Mouse (Mus musculus) bone marrow, adult 2 months (tissue): ENCODE data around the gene Gpr152. TPM values are rescaled to one million over a fixed set of nuclear protein-coding genes. Genes with fewer than 3 reads are reported as not detected.
"Not testable (repeated sequence)": the region's sequence is repeated elsewhere in the genome, so short reads cannot be mapped to it uniquely, and the experiment has no call there.

ENCODE experiments used
- H3K27ac ChIP-seq: fragments of 200-500 bp; 2 replicates; pipeline ENCODE4 v1.5.1; 2012; ENCODE audit warnings: low read depth, mild to moderate bottlenecking, control low read depth, inconsistent platforms, low read length; ENCODE audit not compliant: control insufficient read depth, poor library complexity, insufficient read depth
- H3K4me1 ChIP-seq: fragments of 200-500 bp; 2 replicates; pipeline ENCODE4 v1.6.1; 2011; ENCODE audit warnings: low read length; ENCODE audit not compliant: control insufficient read depth, insufficient read depth
- H3K4me3 ChIP-seq: fragments of 200-500 bp; replicated peaks from 2 replicates; pipeline ENCODE3; 2011; ENCODE audit warnings: mild to moderate bottlenecking, low read depth, low read length, control low read depth; ENCODE audit not compliant: control insufficient read depth
- CTCF ChIP-seq: fragments of 200-500 bp; IDR thresholded peaks from 2 replicates; pipeline ENCODE4 v1.5.1; 2011; ENCODE audit warnings: low read length, control low read depth; ENCODE audit not compliant: control insufficient read depth, insufficient read depth
- POLR2A ChIP-seq: fragments of 200-500 bp; IDR thresholded peaks from 2 replicates; pipeline ENCODE4 v1.6.1; 2011; ENCODE audit warnings: low read depth, mild to moderate bottlenecking, control low read depth, low read length, borderline replicate concordance; ENCODE audit not compliant: control insufficient read depth
- WGBS: fragments of 180-500 bp; shearing (Covaris S2); methylation state at CpG from one replicate; pipeline ENCODE4 v1.1.7; 2018; 5-methylcytosine and 5-hydroxymethylcytosine counted together
- polyA plus RNA-seq: library from polyadenylated mRNA; stranded (reverse); fragments of >200 nt; gene quantifications from 2 replicates; pipeline ENCODE4 v1.2.4, GENCODE M21; 2011; ENCODE audit warnings: low replicate concordance; ENCODE audit not compliant: missing spikeins, insufficient read depth, insufficient read length

Gene Gpr152
- polyA plus RNA-seq, 1 experiment, result not detected

GRCm38 (mm10) chr19:4120496-4120895 is 19.1 kb upstream of the Gpr152 start:
- Histone ChIP-seq H3K27ac (peak overlapping the region; percentile 48), H3K4me3 (peak overlapping the region; percentile 17), H3K4me1 (peaks cover 10% of the 10 kb centered on the region)
- TF ChIP-seq CTCF (no peak), POLR2A (no peak)
- 61% methylated on average over 2 of the region's 2 CpGs for WGBS

DNA sequence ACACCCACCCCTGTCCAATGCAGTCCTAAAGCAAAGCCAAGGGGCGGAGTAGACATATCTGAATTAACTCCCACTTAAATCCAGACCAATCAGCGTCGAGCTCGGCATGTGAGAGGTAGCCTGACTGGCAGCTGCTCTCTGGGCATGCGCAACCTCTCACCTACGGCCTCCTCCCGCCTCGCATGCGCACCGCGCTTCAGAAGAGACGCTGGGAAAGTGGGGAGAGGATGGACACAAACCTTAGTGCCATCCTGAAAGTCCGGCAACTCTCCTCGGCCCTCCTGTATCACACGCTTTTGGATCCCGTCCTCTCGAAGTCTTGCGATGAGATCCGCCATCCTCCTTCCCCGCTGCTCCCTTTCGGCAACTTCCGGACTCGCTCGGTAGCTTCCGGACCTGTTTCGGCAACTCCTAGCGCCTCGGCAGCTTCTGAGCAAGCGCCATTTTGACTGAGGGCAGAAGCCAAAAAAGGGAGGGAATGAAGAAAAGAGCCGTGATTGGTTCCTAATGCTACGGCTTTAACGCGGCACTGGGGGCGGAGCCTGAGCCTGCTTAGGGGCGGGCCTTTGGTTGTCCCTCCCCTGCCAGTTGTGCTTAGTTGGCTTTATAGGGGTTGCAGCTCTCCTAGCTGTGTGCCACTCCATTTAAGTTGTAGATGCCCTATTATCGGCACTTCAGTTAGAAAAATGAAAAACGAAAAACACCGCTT is 18.3 kb upstream of the Gpr152 start:
- 2% methylated on average over 38 of the region's 38 CpGs for WGBS
- peak; percentile 73; the same call in 1 of the 2 replicates for TF ChIP-seq POLR2A
- no peak; the same call in 1 of the 2 replicates for TF ChIP-seq CTCF
- Histone ChIP-seq H3K4me1 (peaks cover 10% of the 10 kb centered on the region), H3K4me3 (peak overlapping the region; percentile 68), H3K27ac (peak overlapping the region; percentile 89)

GRCm38 (mm10) chr19:4121896-4122295 is 17.7 kb upstream of the Gpr152 start:
- H3K4me1 ChIP-seq, result peaks cover 12% of the 10 kb centered on the region
- WGBS, result 26% methylated on average over 6 of the region's 6 CpGs
- not testable (repeated sequence) for H3K4me3 ChIP-seq
- H3K27ac ChIP-seq, result peak overlapping the region; percentile 89

DNA sequence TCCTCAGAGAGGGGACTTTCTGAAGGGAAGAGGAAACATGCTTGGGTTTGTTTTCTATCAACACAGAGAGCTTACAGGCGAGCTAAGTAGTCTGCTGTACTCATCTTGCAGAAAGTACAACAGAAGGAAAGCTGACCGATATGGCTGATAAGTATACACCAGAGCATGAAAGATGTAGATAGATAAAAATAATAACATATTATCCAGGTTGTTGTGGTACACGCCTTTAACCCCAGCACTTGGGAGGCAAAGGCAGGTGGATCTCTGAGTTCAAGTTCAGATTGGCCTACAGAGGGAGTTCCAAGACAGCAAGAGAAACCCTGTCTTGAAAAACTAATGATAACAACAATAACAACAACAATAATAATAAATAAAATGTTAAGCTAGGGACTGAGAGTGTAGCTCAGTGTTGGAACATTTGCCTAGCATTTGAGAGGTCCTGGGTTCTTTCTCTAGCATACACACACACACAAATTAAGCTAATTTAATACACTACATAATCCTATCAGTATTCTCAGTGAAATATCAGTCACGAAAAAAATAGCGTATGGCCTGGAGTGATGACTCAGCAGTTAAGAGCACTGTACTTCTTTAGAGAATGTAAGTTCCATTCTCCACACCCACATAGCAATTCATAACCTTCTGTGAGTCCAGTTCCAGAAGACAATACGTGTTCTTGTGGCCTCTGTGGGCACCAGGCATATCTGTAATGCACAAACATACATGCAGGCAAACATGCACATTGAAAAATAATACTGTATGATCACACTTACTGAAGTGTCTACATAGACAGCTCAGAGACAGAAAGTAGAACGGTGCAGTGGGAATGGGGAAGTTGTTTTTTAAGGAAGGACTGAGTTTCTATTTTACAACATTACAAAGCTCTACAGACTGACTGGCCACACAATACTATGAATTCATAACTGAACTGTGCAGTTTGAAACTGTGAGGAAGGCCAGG is 16.9 kb upstream of the Gpr152 start:
- 23% methylated on average over 7 of the region's 7 CpGs for WGBS
- H3K4me3 ChIP-seq, result no peak overlapping the region
- peaks cover 12% of the 10 kb centered on the region for H3K4me1 ChIP-seq
- no peak for TF ChIP-seq POLR2A
- no peak for TF ChIP-seq CTCF
- H3K27ac ChIP-seq, result peak overlapping the region; percentile 16; the same call in 1 of the 2 replicates

DNA sequence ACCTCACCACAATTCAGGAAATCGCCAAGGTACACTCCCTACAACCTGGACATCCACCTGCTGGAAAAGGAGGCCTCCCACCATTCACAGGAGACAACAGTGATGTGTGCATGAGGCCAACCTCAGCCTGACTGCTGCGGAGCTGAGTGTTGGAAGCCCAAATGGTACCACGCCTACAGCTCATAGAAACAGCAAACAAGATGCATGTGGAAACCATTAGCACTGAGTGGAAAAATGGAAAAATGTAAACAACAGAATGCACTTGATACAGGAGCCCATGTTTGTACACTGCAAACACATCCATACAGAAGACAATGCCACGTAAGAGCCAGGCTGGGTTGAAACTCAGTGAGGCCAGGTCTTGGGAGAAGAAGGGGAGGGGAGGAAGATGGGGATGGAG is 15.2 kb upstream of the Gpr152 start:
- no peak overlapping the region for H3K27ac ChIP-seq
- H3K4me3 ChIP-seq, result no peak overlapping the region
- WGBS, result 80% methylated on average over 4 of the region's 4 CpGs
- TF ChIP-seq POLR2A, result no peak
- no peak for TF ChIP-seq CTCF
- H3K4me1 ChIP-seq, result peaks cover 11% of the 10 kb centered on the region

DNA sequence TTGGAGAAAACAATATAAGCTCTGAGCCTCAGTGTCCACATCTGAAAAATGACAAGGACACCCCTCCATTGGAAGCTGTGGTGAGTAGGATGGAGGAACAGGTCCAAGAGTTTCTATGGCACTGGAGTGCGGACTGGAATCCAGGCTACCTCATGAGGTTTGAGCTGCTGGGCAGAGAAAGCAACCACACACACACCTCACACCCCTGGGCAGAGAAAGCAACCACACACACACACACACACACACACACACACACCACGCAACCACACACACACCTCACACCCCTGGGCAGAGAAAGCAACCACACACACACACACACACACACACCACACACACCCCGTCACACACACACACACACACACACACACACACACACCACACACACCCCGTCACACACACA is 14.3 kb upstream of the Gpr152 start:
- peak overlapping the region; percentile 63 for H3K27ac ChIP-seq
- WGBS, result 17% methylated on average over 4 of the region's 4 CpGs
- peaks cover 11% of the 10 kb centered on the region for H3K4me1 ChIP-seq
- peak overlapping the region; percentile 31 for H3K4me3 ChIP-seq

GRCm38 (mm10) chr19:4125741-4126696 is 13.6 kb upstream of the Gpr152 start, which contains the start of gene Aip:
TSS of gene Aip (minus strand) at chr19:4125858.
- TF ChIP-seq POLR2A, result peak; percentile 82; the same call in 1 of the 2 replicates
- peak; percentile 79 for TF ChIP-seq CTCF
- under 1% methylated on average over 64 of the region's 64 CpGs for WGBS
- Histone ChIP-seq H3K4me3 (peak within 1 kb of the TSS; percentile 83), H3K4me1 (peaks cover 8% of the 10 kb centered on the region), H3K27ac (peak within 1 kb of the TSS; percentile 72)

DNA sequence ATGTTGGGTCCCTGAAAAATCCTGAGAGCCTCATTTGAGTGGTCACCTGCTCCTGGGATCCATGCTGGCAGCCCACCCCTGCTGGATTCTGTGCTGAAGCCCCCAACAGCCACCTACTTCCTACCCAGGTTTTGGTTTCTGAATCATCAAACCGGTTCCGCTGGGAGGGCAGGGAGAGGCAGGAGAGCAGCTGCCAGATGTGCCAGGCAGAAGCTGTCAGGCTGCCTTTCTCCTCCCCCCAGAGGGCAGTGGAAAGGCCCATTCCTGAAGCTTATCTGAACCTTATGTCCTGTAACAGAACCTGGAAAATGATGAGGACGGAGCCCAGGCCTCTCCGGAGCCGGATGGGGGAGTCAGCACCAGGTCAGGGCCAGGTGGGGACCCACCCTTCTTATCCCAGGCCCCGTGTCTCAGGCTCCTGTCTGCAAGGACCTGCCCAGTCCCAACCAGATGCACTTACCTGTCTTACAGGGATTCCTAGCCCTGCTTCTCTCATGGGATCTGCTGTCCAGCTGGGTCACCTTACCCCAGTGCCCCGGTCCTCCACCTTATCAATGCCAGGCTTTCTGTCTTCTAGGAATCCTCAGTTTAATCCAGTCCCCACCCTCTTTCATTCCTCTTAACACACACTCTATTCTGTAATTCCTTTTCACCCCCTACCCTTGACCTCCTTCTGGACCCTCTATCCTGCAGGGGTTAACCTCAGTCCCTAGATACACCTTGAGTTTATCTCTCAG is 12.7 kb upstream of the Gpr152 start:
- Histone ChIP-seq H3K4me3 (peak overlapping the region; percentile 83), H3K4me1 (peaks cover 8% of the 10 kb centered on the region), H3K27ac (peak overlapping the region; percentile 40; the same call in 1 of the 2 replicates)
- TF ChIP-seq CTCF (no peak), POLR2A (no peak)
- WGBS, result 66% methylated on average over 7 of the region's 7 CpGs
